Mouse (Mus musculus) midbrain, embryonic 10.5 days (tissue): ENCODE results near the gene Zfp629. TPM values are rescaled to one million over a fixed set of nuclear protein-coding genes. Genes with fewer than 3 reads are reported as not detected.
"Not testable (repeated sequence)": the region's sequence is repeated elsewhere in the genome, so short reads cannot be mapped to it uniquely, and the experiment has no call there.

Experiments used
- DNase-seq: peaks from one replicate; pipeline ENCODE4 v3.0.0-alpha.2; 2017; ENCODE audit warnings: low spot score
- H3K27ac ChIP-seq: fragments of 300-500 bp; sonication (generic); replicated peaks from 2 replicates; pipeline ENCODE4 v1.5.1; 2016; ENCODE audit warnings: mild to moderate bottlenecking
- H3K27me3 ChIP-seq: fragments of 300-500 bp; sonication (generic); 2 replicates; pipeline ENCODE4 v1.6.1; 2016; ENCODE audit warnings: low read depth, mild to moderate bottlenecking; ENCODE audit not compliant: poor library complexity, severe bottlenecking
- H3K36me3 ChIP-seq: fragments of 300-500 bp; sonication (generic); 2 replicates; pipeline ENCODE4 v1.6.1; 2016; ENCODE audit warnings: mild to moderate bottlenecking, moderate library complexity
- H3K4me1 ChIP-seq: fragments of 300-500 bp; sonication (generic); 2 replicates; pipeline ENCODE4 v1.6.1; 2016
- H3K4me3 ChIP-seq: fragments of 300-500 bp; sonication (generic); 2 replicates; pipeline ENCODE4 v1.5.1; 2016; ENCODE audit warnings: mild to moderate bottlenecking, moderate library complexity
- H3K9me3 ChIP-seq: fragments of 300-500 bp; sonication (generic); replicated peaks from 2 replicates; pipeline ENCODE4 v1.6.1; 2016; ENCODE audit warnings: mild to moderate bottlenecking
- WGBS: fragments of 180-500 bp; shearing (Covaris S2); methylation state at CpG from one replicate; pipeline ENCODE4 v1.1.7; 2016; 5-methylcytosine and 5-hydroxymethylcytosine counted together
- polyA plus RNA-seq: library from polyadenylated mRNA; unstranded; fragments of >200 nt; fragmentation: Nextera tagmentation; extraction: Ambion mirVana; gene quantifications from 2 replicates; pipeline ENCODE4 v1.2.1, GENCODE M21; 2016

The Zfp629 gene
- polyA plus RNA-seq, 1 experiment from 2014 or later: 32.2 TPM

DNA sequence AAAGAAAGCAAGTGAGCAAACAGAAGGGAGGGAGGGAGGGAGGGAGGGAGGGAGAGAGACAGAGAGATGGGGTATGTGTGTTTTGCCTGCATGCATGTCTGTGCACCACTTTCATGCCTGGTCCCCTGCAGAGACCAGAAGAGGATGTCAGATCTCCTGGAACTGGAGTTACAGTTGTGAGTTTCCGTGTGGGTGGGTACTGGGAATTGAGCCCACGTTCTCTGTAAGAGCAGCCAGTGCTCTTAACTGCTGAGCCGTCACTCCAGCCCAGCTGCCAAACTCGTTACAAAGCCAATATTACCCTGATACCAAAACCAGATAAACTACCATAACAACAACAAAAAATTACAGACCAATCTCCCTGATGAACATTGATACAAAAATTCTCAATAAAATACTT is 25.7 kb upstream of the Zfp629 start:
- Histone ChIP-seq H3K27ac (no peak overlapping the region), H3K27me3 (peaks cover 4% of the 10 kb centered on the region), H3K4me3 (no peak overlapping the region), H3K36me3 (no peaks in the 10 kb centered on the region), H3K9me3 (no peaks in the 10 kb centered on the region), H3K4me1 (peaks cover 12% of the 10 kb centered on the region)
- no peak for DNase-seq
- WGBS: 77% methylated on average over 4 of the region's 4 CpGs

DNA sequence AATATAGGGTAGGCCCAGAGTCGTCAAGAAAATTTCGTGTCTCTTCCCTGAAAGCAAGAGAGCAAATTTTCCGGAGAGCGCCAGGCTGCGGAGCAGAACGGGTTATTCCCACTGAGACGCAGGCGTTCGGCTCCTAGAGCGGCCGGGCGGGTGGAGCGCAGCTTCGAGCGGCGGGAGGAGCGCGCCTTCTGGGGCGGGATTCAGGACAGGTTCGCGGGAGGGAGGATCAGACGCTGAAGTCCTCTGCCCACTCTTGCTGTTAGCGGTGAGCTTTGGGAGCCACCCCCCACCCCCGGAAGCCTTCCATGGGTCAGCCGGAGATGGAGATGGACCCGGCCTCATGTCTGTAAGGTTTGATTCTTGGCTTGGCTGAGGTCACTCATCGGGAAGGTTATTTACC is 21.4 kb upstream of the Zfp629 start:
- peaks cover 10% of the 10 kb centered on the region for H3K27me3 ChIP-seq
- no peaks in the 10 kb centered on the region for H3K36me3 ChIP-seq
- H3K27ac ChIP-seq: peak overlapping the region; percentile 80
- DNase-seq: peak; percentile 79
- H3K4me3 ChIP-seq: peak overlapping the region; percentile 66
- H3K4me1 ChIP-seq: peaks cover 12% of the 10 kb centered on the region
- under 1% methylated on average over 27 of the region's 27 CpGs for WGBS
- H3K9me3 ChIP-seq: no peaks in the 10 kb centered on the region

DNA sequence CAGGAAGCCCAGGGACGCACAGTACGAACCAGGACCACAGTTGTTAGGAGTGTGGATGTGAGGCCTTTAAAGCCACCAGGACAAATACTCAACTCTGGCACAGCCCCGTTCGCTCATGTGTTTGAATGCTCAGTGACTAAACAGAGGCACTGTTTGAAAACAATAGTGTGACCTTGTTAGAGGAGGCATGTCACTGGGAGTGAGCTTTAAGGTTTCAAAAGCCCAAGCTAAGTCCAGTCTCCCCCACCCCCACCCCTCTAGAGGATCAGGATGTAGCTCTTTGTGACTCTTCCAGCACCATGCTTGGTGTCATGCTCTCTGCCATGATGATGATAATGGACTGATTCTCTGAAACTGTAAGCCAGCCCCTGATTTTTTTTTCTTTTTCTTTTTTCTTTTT is 15.8 kb upstream of the Zfp629 start:
- DNase-seq: no peak
- WGBS: 74% methylated on average over 4 of the region's 4 CpGs
- H3K27ac ChIP-seq: no peak overlapping the region

DNA sequence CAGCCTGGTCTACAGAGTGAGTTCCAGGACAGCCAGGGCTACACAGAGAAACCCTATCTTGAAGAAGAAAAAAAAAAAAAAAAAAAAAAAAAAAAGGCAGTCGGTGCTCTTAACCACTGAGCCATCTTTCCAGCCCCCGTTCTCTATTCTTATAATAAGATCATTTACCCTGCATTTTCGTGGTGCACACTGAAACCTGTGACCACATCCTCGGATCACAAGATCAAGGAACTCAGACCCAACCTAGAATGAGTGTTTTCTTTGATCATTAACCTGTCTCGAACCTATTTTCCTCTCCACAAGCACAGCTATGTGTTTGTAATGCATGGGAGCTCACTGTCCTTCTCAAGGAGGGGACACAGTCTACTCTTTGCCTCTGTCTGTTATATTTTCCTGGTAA is 13.0 kb upstream of the Zfp629 start:
- Histone ChIP-seq H3K9me3 (peaks cover 7% of the 10 kb centered on the region), H3K27ac (no peak overlapping the region), H3K4me3 (no peak overlapping the region), H3K4me1 (no peaks in the 10 kb centered on the region), H3K27me3 (no peaks in the 10 kb centered on the region), H3K36me3 (no peaks in the 10 kb centered on the region)
- DNase-seq: no peak
- 84% methylated on average over 5 of the region's 5 CpGs for WGBS

More for the DNA sequence above, 15.8 kb upstream of the Zfp629 start:
- H3K4me1 ChIP-seq: no peaks in the 10 kb centered on the region
- H3K9me3 ChIP-seq: peaks cover 2% of the 10 kb centered on the region
- H3K36me3 ChIP-seq: no peaks in the 10 kb centered on the region
- no peak overlapping the region for H3K4me3 ChIP-seq
- peaks cover 7% of the 10 kb centered on the region; the same call in 1 of the 2 replicates for H3K27me3 ChIP-seq

- no peak overlapping the region for H3K4me3 ChIP-seq
- no peak for DNase-seq
- no peaks in the 10 kb centered on the region for H3K36me3 ChIP-seq
- H3K9me3 ChIP-seq: peaks cover 7% of the 10 kb centered on the region
- no peak overlapping the region for H3K27ac ChIP-seq
- no peaks in the 10 kb centered on the region for H3K4me1 ChIP-seq
- no peaks in the 10 kb centered on the region for H3K27me3 ChIP-seq
- WGBS: 86% methylated on average over 4 of the region's 4 CpGs
Observed at GRCm38 (mm10) chr7:127626471-127626870, 10.9 kb upstream of the Zfp629 start.

DNA sequence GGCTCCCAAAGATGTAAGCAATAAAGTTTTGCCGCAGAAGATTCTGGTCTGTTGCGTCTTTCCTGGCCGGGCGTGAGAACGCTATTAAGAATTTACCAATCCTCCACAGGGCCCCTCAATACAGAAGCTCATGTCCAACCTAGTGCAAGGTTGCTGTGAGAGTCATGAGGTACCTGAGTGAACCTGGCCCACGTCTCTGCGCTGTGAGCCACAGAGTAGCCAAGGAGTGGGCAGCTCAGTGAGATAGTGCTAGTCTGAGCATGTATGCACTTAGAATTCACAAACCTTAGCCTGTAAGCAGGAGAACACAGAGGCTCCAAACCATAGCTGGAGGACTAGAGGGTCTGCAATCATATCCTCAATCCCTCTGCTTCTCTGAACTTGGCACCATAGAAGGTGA is 10.4 kb upstream of the Zfp629 start:
- peaks cover 7% of the 10 kb centered on the region for H3K9me3 ChIP-seq
- DNase-seq: no peak
- H3K36me3 ChIP-seq: no peaks in the 10 kb centered on the region
- no peaks in the 10 kb centered on the region for H3K4me1 ChIP-seq
- H3K27ac ChIP-seq: no peak overlapping the region
- H3K27me3 ChIP-seq: no peaks in the 10 kb centered on the region
- H3K4me3 ChIP-seq: no peak overlapping the region
- WGBS: 98% methylated on average over 7 of the region's 7 CpGs

DNA sequence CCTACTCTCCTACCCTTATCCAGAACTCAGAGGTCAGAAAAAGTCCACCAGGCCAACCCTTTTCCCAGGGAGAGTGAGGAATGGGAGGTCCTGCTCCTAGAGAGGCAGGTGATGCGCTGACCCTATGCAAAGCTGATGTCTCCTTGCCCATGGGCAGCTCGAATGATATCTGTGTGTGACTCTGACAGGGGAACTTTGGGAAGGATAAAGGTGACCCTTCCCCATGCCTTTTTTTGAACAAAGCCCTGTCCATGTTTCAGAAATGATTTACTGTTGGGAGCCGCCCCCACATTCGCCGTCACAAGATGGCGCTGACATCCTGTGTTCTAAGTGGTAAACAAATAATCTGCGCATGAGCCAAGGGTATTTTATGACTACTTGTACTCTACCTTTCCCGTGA is 2.8 kb upstream of the Zfp629 start:
- 87% methylated on average over 7 of the region's 8 CpGs for WGBS
- not testable (repeated sequence) for H3K36me3 ChIP-seq, H3K27me3 ChIP-seq, H3K9me3 ChIP-seq, H3K4me3 ChIP-seq, DNase-seq, H3K27ac ChIP-seq
- H3K4me1 ChIP-seq: peaks cover 27% of the 10 kb centered on the region

GRCm38 (mm10) chr7:127617962-127618361 is 2.4 kb upstream of the Zfp629 start:
- H3K27ac ChIP-seq: no peak overlapping the region
- H3K36me3 ChIP-seq: peaks cover 10% of the 10 kb centered on the region
- no peaks in the 10 kb centered on the region for H3K27me3 ChIP-seq
- DNase-seq: no peak
- WGBS: 50% methylated on average over 2 of the region's 2 CpGs
- H3K4me3 ChIP-seq: no peak overlapping the region
- H3K4me1 ChIP-seq: peaks cover 31% of the 10 kb centered on the region
- H3K9me3 ChIP-seq: 0 out of 2 replicates have a peak, but pooled peaks cover 5% of the 10 kb centered on the region

GRCm38 (mm10) chr7:127616881-127617280 is 1.3 kb upstream of the Zfp629 start:
- H3K27me3 ChIP-seq: no peaks in the 10 kb centered on the region
- H3K9me3 ChIP-seq: peaks cover 5% of the 10 kb centered on the region; the same call in 1 of the 2 replicates
- peaks cover 31% of the 10 kb centered on the region for H3K4me1 ChIP-seq
- WGBS: 73% methylated on average over 1 of the region's 1 CpGs
- DNase-seq: no peak
- no peak overlapping the region for H3K27ac ChIP-seq
- H3K36me3 ChIP-seq: peaks cover 21% of the 10 kb centered on the region
- H3K4me3 ChIP-seq: no peak overlapping the region

- peaks cover 5% of the 10 kb centered on the region; the same call in 1 of the 2 replicates for H3K9me3 ChIP-seq
- peaks cover 26% of the 10 kb centered on the region for H3K36me3 ChIP-seq
- no peak overlapping the region; the same call in 1 of the 2 replicates for H3K27ac ChIP-seq
- H3K27me3 ChIP-seq: no peaks in the 10 kb centered on the region
- H3K4me1 ChIP-seq: peaks cover 31% of the 10 kb centered on the region
- peak overlapping the region; percentile 18; the same call in 1 of the 2 replicates for H3K4me3 ChIP-seq
- WGBS: 83% methylated on average over 1 of the region's 1 CpGs
- no peak for DNase-seq
Observed at GRCm38 (mm10) chr7:127616336-127616735, 739 bp upstream of the Zfp629 start.

DNA sequence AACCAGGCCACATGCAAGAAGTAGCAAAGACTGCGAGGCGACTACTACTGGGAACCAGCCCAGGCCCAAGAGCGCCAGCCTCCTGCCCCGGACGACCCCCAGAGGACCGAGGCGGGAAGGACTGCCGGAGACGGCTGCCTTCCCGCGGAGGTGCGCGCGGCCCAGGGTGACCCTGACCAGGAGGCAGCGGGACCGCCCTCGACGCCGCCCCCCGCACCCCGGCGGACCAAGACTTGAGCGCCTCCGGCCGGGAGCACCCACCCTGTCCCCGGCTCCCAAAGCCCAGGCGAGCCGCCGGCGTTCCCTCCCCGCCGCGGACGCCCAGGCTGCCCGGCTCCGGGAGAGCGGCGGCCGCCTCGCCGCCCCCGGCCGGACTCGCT is 1.1 kb downstream of the Zfp629 start:
- Histone ChIP-seq H3K36me3 (peaks cover 45% of the 10 kb centered on the region), H3K27me3 (no peaks in the 10 kb centered on the region), H3K4me1 (peaks cover 31% of the 10 kb centered on the region), H3K4me3 (peak overlapping the region; percentile 88), H3K27ac (peak overlapping the region; percentile 96), H3K9me3 (peaks cover 5% of the 10 kb centered on the region; the same call in 1 of the 2 replicates)
- DNase-seq: peak; percentile 59
- WGBS: 0% methylated on average over 40 of the region's 44 CpGs

GRCm38 (mm10) chr7:127614091-127614490 is 1.5 kb downstream of the Zfp629 start:
- Histone ChIP-seq H3K36me3 (peaks cover 49% of the 10 kb centered on the region), H3K9me3 (peaks cover 5% of the 10 kb centered on the region; the same call in 1 of the 2 replicates), H3K27ac (peak overlapping the region; percentile 96), H3K4me3 (peak overlapping the region; percentile 88), H3K4me1 (peaks cover 31% of the 10 kb centered on the region), H3K27me3 (no peaks in the 10 kb centered on the region)
- WGBS: 24% methylated on average over 8 of the region's 8 CpGs
- no peak for DNase-seq

DNA sequence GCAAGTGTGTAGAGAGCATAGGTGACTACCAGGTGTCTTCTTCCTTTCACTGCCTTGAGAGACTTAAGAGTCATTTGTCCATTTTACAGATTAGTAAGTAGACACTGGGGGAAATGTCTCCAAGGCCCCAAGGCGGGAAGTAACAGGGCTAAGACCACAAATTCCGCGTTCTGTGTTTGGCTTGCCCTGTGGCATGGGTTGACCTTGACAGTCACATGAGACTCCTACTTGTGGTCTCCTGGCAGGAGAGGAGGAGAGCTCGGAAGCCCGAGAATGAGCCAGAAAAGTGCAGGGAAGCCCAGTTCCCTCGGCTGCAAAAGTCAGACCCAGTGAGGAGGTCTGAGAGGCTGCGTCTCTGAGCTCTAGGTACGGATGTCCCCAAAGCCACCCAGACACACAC is 2.1 kb downstream of the Zfp629 start:
- Histone ChIP-seq H3K4me1 (peaks cover 31% of the 10 kb centered on the region), H3K27ac (0 out of 2 replicates have a peak overlapping the region, but pooled peaks have one; percentile 96), H3K36me3 (peaks cover 55% of the 10 kb centered on the region), H3K27me3 (no peaks in the 10 kb centered on the region), H3K4me3 (peak overlapping the region; percentile 88), H3K9me3 (peaks cover 5% of the 10 kb centered on the region; the same call in 1 of the 2 replicates)
- no peak for DNase-seq
- 89% methylated on average over 8 of the region's 8 CpGs for WGBS

- H3K4me1 ChIP-seq: peaks cover 25% of the 10 kb centered on the region
- H3K27me3 ChIP-seq: no peaks in the 10 kb centered on the region
- WGBS: 97% methylated on average over 26 of the region's 26 CpGs
- DNase-seq: no peak
- H3K4me3 ChIP-seq: peak overlapping the region; percentile 3; the same call in 1 of the 2 replicates
- H3K27ac ChIP-seq: no peak overlapping the region
- H3K36me3 ChIP-seq: peaks cover 69% of the 10 kb centered on the region
- H3K9me3 ChIP-seq: no peaks in the 10 kb centered on the region; the same call in 1 of the 2 replicates
Observed at GRCm38 (mm10) chr7:127611561-127611960, 4.0 kb downstream of the Zfp629 start.
